Mouse (Mus musculus) thymus, postnatal 25 days (tissue): ENCODE measurements at regions not wholly inside any gene's neighbourhood (a gene's known extent, or its start where the extent isn't known, plus 50 kb on each side); places are given as distances from the start of the nearest gene placed in this dataset.

Source experiments
- DNase-seq: peaks from one replicate; pipeline ENCODE4 v3.0.0; 2022

- DNase-seq, result no peak
Measured at GRCm38 (mm10) chr13:97651761-97652160, 108.7 kb downstream of the Gm10260 start.

GRCm38 (mm10) chr13:97651176-97651575 lies 109.3 kb downstream of the Gm10260 start:
- DNase-seq, result no peak

GRCm38 (mm10) chr13:97650191-97650590 lies 110.2 kb downstream of the Gm10260 start:
- no peak for DNase-seq

GRCm38 (mm10) chr13:97647486-97647885 lies 112.9 kb downstream of the Gm10260 start:
- no peak for DNase-seq

- DNase-seq, result no peak
Measured at GRCm38 (mm10) chr13:97646021-97646385, 114.4 kb downstream of the Gm10260 start.

- peak; percentile 30 for DNase-seq
Measured at GRCm38 (mm10) chr13:97645107-97646020, 115.1 kb downstream of the Gm10260 start.

- DNase-seq, result no peak
Measured at GRCm38 (mm10) chr13:97640236-97640635, 120.2 kb downstream of the Gm10260 start.

GRCm38 (mm10) chr13:97639656-97640055 lies 120.8 kb downstream of the Gm10260 start:
- DNase-seq, result no peak

GRCm38 (mm10) chr13:97638457-97639088 lies 121.9 kb downstream of the Gm10260 start:
- DNase-seq, result no peak

GRCm38 (mm10) chr13:97637506-97637905 lies 122.9 kb downstream of the Gm10260 start:
- DNase-seq, result no peak

GRCm38 (mm10) chr13:97634041-97634788 lies 126.2 kb downstream of the Gm10260 start:
- no peak for DNase-seq

GRCm38 (mm10) chr13:97633551-97633950 lies 126.9 kb downstream of the Gm10260 start:
- DNase-seq, result no peak

- no peak for DNase-seq
Measured at GRCm38 (mm10) chr13:97631872-97632402, 128.5 kb downstream of the Gm10260 start.

GRCm38 (mm10) chr13:97630921-97631320 lies 129.5 kb downstream of the Gm10260 start:
- DNase-seq, result no peak

- no peak for DNase-seq
Measured at GRCm38 (mm10) chr13:97628608-97629007, 131.8 kb downstream of the Gm10260 start.

- DNase-seq, result no peak
Measured at GRCm38 (mm10) chr13:97627247-97627646, 133.2 kb downstream of the Gm10260 start.

GRCm38 (mm10) chr13:97626786-97627185 lies 133.6 kb downstream of the Gm10260 start:
- no peak for DNase-seq

GRCm38 (mm10) chr13:97626116-97626515 lies 134.3 kb downstream of the Gm10260 start:
- DNase-seq, result no peak

- DNase-seq, result no peak
Measured at GRCm38 (mm10) chr13:97625391-97625790, 135.0 kb downstream of the Gm10260 start.

GRCm38 (mm10) chr13:97618190-97618586 lies 142.2 kb downstream of the Gm10260 start:
- DNase-seq, result no peak

- DNase-seq, result no peak
Measured at GRCm38 (mm10) chr13:97617511-97618189, 142.8 kb downstream of the Gm10260 start.

- no peak for DNase-seq
Measured at GRCm38 (mm10) chr13:97616919-97617318, 143.5 kb downstream of the Gm10260 start.
